Mouse (Mus musculus): ENCODE data around the gene Ccdc114. TPM values are rescaled to one million over a fixed set of nuclear protein-coding genes. Genes with fewer than 3 reads are reported as not detected.
"Not testable (repeated sequence)": the region's sequence is repeated elsewhere in the genome, so short reads cannot be mapped to it uniquely, and the experiment has no call there.

The Ccdc114 gene
- polyA plus RNA-seq, 1 experiment from 2014 or later = 2.0 TPM

DNA sequence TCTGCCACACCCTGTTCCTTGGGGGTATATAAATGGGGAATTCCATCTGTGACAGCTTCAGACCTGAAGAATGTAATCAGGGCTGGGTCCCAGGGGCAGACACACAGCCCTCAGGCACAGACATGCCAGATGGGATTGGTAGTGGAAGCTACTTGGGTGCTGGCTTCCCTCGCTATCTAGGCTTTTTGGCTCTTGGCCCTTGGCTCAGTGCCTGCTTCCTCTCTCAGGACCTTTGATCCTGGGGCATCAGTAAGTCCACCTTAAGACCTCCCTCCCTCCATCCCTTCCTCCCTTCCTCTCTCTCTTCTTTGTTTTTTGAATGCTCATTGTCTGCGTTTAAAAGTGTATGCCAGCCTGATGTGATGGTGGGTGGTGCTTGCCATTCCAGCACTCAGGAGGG, 16.0 kb downstream of the Ccdc114 start:
- H3K27me3 ChIP-seq (ENCODE audit: control insufficient read depth, insufficient read depth, low read length) = 0 out of 2 replicates have a peak, but pooled peaks cover 3% of the 10 kb centered on the region
- ATAC-seq (replicated peaks; ENCODE audit: insufficient number of reproducible peaks, low FRiP score, low TSS enrichment) = no peak

DNA sequence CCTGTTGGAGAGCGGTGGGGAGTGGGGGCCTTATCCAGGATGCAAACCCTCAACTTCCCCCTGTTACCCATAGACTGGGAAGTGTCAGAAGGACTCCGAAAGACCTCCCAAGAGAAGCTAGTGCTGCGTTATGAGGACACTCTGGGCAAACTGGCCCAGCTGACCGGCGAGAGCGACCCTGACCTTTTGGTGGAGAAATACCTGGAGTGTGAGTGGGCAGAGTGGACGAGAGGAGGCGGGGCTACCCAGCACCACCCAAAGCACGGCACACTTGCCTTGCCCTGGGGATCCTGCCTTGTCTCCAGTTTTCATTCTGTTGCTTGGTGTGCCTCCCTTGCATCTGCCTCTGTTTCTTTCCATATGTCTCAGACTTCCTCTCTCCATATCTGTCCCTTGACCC, 18.1 kb downstream of the Ccdc114 start:
- no peaks in the 10 kb centered on the region for H3K4me1 ChIP-seq (ENCODE audit: control insufficient read depth, insufficient read depth, low read length)
- H3K27me3 ChIP-seq (ENCODE audit: control insufficient read depth, insufficient read depth, low read length) = no peaks in the 10 kb centered on the region
- no peak overlapping the region for H3K4me2 ChIP-seq
- H3K4me3 ChIP-seq (ENCODE audit: low read depth, low read length) = no peak overlapping the region
- no peak for ATAC-seq (replicated peaks; ENCODE audit: insufficient number of reproducible peaks, low FRiP score, low TSS enrichment)
- WGBS (ENCODE audit: insufficient replicate concordance) = 70% methylated on average over 9 of the region's 9 CpGs
- H3K9me3 ChIP-seq (replicated peaks; ENCODE audit: control insufficient read depth, low read length) = no peaks in the 10 kb centered on the region
- no peak overlapping the region for H3K27ac ChIP-seq (ENCODE audit: low read depth, low read length)
- no peaks in the 10 kb centered on the region for H3K36me3 ChIP-seq (ENCODE audit: control insufficient read depth, insufficient read depth, low read length)
- H3K9ac ChIP-seq (ENCODE audit: low read depth, low read length) = no peak overlapping the region

More for the DNA sequence above, 16.0 kb downstream of the Ccdc114 start:
- WGBS (ENCODE audit: insufficient replicate concordance) = 36% methylated on average over 2 of the region's 2 CpGs
- no peaks in the 10 kb centered on the region for H3K9me3 ChIP-seq (replicated peaks; ENCODE audit: control insufficient read depth, low read length)
- H3K4me3 ChIP-seq (ENCODE audit: low read depth, low read length) = no peak overlapping the region
- no peaks in the 10 kb centered on the region for H3K36me3 ChIP-seq (ENCODE audit: control insufficient read depth, insufficient read depth, low read length)
- H3K4me2 ChIP-seq = no peak overlapping the region
- no peak overlapping the region for H3K27ac ChIP-seq (ENCODE audit: low read depth, low read length)
- H3K9ac ChIP-seq (ENCODE audit: low read depth, low read length) = no peak overlapping the region
- no peaks in the 10 kb centered on the region for H3K4me1 ChIP-seq (ENCODE audit: control insufficient read depth, insufficient read depth, low read length)

DNA sequence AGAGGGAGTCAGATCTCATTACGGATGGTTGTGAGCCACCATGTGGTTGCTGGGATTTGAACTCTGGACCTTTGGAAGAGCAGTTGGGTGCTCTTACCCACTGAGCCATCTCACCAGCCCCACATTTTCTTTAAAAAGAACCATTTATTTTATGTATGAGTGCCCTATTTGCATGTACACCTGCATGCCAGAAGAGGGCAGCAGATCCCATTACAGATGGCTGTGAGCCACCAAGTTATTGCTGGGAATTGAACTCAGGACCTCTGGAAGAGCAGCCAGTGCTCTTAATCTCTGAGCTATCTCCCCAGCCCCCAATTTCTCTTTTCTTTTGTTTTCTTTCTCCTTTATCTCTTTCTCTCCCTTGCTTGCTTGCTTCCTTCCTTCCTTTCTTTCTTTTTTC, 19.4 kb downstream of the Ccdc114 start:
- WGBS (ENCODE audit: insufficient replicate concordance) = 70% methylated on average over 1 of the region's 1 CpGs
- ATAC-seq (replicated peaks; ENCODE audit: insufficient number of reproducible peaks, low FRiP score, low TSS enrichment); H3K4me3 ChIP-seq (ENCODE audit: low read depth, low read length); H3K9ac ChIP-seq (ENCODE audit: low read depth, low read length); H3K4me1 ChIP-seq (ENCODE audit: control insufficient read depth, insufficient read depth, low read length); H3K9me3 ChIP-seq (replicated peaks; ENCODE audit: control insufficient read depth, low read length); H3K27ac ChIP-seq (ENCODE audit: low read depth, low read length); H3K4me2 ChIP-seq; H3K27me3 ChIP-seq (ENCODE audit: control insufficient read depth, insufficient read depth, low read length); H3K36me3 ChIP-seq (ENCODE audit: control insufficient read depth, insufficient read depth, low read length): not testable (repeated sequence)

DNA sequence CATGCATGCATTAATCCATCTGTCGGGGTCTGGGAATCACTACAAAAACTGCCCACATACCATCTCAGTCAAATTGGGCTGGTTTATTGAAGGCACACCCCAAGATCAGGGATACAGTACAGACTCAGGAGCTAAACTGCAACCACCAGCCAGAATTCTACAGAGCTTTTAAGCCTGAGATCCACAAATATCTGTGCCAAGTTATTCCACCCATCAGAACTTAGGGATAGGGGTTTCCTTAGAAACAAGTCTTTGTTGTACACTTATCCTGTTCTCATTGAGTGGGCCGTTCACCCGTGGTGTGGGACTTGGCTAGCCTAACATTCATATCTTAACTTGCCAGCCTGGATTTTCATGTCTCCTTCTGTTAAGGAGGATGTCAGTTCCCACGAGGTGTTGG, 25.2 kb downstream of the Ccdc114 start:
- Histone ChIP-seq H3K36me3 (ENCODE audit: control insufficient read depth, insufficient read depth, low read length) (no peaks in the 10 kb centered on the region), H3K27me3 (ENCODE audit: control insufficient read depth, insufficient read depth, low read length) (no peaks in the 10 kb centered on the region), H3K9ac (ENCODE audit: low read depth, low read length) (no peak overlapping the region), H3K9me3 (replicated peaks; ENCODE audit: control insufficient read depth, low read length) (no peaks in the 10 kb centered on the region), H3K27ac (ENCODE audit: low read depth, low read length) (no peak overlapping the region), H3K4me2 (no peak overlapping the region), H3K4me3 (ENCODE audit: low read depth, low read length) (no peak overlapping the region), H3K4me1 (ENCODE audit: control insufficient read depth, insufficient read depth, low read length) (no peaks in the 10 kb centered on the region)
- 71% methylated on average over 4 of the region's 4 CpGs for WGBS (ENCODE audit: insufficient replicate concordance)
- ATAC-seq (replicated peaks; ENCODE audit: insufficient number of reproducible peaks, low FRiP score, low TSS enrichment) = no peak

DNA sequence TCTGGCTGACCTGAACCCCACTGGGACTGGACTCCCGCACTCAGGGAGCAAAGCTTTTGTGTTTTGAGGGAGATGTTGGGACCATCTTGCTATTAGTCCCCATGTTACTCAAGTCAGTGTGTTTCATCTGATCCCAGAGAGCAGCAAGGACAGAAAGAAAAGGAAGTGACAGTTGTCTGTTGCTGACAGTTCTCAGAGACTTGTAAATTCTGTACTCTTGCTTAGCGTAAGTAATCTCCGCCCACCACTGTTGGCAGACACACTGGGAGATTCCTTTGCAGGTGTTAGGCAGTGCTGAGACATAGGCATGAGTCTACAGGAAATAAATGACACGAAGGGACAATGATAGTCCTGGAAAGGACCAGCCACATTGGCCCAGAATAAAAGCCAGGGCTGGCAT, 32.7 kb downstream of the Ccdc114 start:
- Histone ChIP-seq H3K36me3 (ENCODE audit: control insufficient read depth, insufficient read depth, low read length) (no peaks in the 10 kb centered on the region), H3K9me3 (replicated peaks; ENCODE audit: control insufficient read depth, low read length) (no peaks in the 10 kb centered on the region), H3K27ac (ENCODE audit: low read depth, low read length) (no peak overlapping the region), H3K4me2 (no peak overlapping the region), H3K4me3 (ENCODE audit: low read depth, low read length) (no peak overlapping the region), H3K4me1 (ENCODE audit: control insufficient read depth, insufficient read depth, low read length) (no peaks in the 10 kb centered on the region), H3K9ac (ENCODE audit: low read depth, low read length) (no peak overlapping the region), H3K27me3 (ENCODE audit: control insufficient read depth, insufficient read depth, low read length) (no peaks in the 10 kb centered on the region)
- 63% methylated on average over 4 of the region's 4 CpGs for WGBS (ENCODE audit: insufficient replicate concordance)
- ATAC-seq (replicated peaks; ENCODE audit: insufficient number of reproducible peaks, low FRiP score, low TSS enrichment) = no peak

DNA sequence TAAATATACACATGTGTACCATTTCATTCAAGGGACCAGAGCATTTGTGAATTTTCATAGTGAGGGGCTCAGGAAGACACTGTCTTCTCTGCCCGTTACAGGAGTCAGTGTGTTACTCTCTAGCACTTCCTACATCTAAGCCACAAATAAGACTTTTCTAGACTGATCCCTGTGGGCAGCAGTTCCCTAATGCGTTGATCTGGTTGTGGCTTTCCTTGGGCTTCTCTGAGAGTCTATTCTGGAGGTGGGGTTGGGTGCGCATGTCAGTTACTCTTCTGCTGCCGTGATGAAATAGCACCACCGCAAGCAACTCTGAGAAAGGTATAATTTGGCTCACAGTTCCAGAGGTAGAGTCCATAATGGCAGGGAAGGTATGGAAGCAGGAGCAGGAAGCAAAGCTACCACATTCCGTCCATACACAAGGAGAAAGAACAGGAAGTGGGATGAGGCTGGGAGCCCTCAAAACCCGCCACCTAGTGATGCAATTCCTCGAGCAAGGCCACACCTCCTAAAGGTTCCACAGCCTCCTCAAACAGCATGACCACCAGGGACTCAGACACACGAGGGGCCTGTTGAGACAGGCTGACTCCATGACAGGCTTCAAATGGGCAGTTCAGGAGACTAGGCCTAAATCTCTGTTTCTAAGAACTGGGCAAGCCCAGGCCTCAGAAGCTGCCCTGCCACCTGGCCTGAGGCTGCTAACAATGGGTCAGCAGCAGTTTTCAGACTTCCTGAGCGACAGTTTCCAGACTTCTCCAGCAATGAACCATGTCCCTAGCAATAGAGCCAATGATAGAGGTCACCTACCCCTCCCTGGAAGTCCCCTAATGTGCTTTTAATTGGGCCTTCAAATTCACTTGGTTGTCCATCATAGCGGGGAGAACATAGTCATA, 48.2 kb downstream of the Ccdc114 start:
- no peaks in the 10 kb centered on the region for H3K36me3 ChIP-seq (ENCODE audit: control insufficient read depth, insufficient read depth, low read length)
- no peak for ATAC-seq (replicated peaks; ENCODE audit: insufficient number of reproducible peaks, low FRiP score, low TSS enrichment)
- no peak overlapping the region for H3K27ac ChIP-seq (ENCODE audit: low read depth, low read length)
- WGBS (ENCODE audit: insufficient replicate concordance) = 74% methylated on average over 11 of the region's 11 CpGs
- no peaks in the 10 kb centered on the region for H3K4me1 ChIP-seq (ENCODE audit: control insufficient read depth, insufficient read depth, low read length)
- no peaks in the 10 kb centered on the region; the same call in 1 of the 2 replicates for H3K27me3 ChIP-seq (ENCODE audit: control insufficient read depth, insufficient read depth, low read length)
- no peaks in the 10 kb centered on the region for H3K9me3 ChIP-seq (replicated peaks; ENCODE audit: control insufficient read depth, low read length)
- H3K4me2 ChIP-seq = no peak overlapping the region
- H3K4me3 ChIP-seq (ENCODE audit: low read depth, low read length) = no peak overlapping the region
- H3K9ac ChIP-seq (ENCODE audit: low read depth, low read length) = no peak overlapping the region

DNA sequence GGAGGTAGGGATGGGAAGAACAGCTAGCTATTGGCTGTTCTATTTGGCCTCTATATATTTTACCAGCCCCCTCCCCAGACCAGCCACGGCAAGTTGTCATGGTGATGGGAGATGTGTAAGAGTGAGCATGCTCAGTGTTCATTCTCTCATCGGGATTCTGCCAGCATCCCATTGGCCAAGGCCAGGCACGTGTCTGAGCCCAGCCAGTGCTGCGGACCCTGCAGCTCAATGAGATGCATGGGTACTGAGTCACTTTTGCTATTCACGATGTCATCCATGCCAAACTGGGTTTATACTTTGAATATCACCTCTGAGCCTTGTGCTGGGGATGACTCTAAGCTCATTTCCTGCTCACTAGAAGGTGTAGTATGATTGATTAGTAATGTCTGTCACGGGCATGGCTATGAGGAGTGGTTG, 49.4 kb downstream of the Ccdc114 start:
- 75% methylated on average over 6 of the region's 6 CpGs for WGBS (ENCODE audit: insufficient replicate concordance)
- no peak overlapping the region for H3K4me3 ChIP-seq (ENCODE audit: low read depth, low read length)
- H3K4me2 ChIP-seq = no peak overlapping the region
- no peaks in the 10 kb centered on the region for H3K36me3 ChIP-seq (ENCODE audit: control insufficient read depth, insufficient read depth, low read length)
- no peak for ATAC-seq (replicated peaks; ENCODE audit: insufficient number of reproducible peaks, low FRiP score, low TSS enrichment)
- no peaks in the 10 kb centered on the region for H3K9me3 ChIP-seq (replicated peaks; ENCODE audit: control insufficient read depth, low read length)
- no peaks in the 10 kb centered on the region; the same call in 1 of the 2 replicates for H3K27me3 ChIP-seq (ENCODE audit: control insufficient read depth, insufficient read depth, low read length)
- H3K9ac ChIP-seq (ENCODE audit: low read depth, low read length) = no peak overlapping the region
- H3K27ac ChIP-seq (ENCODE audit: low read depth, low read length) = no peak overlapping the region
- H3K4me1 ChIP-seq (ENCODE audit: control insufficient read depth, insufficient read depth, low read length) = no peaks in the 10 kb centered on the region

DNA sequence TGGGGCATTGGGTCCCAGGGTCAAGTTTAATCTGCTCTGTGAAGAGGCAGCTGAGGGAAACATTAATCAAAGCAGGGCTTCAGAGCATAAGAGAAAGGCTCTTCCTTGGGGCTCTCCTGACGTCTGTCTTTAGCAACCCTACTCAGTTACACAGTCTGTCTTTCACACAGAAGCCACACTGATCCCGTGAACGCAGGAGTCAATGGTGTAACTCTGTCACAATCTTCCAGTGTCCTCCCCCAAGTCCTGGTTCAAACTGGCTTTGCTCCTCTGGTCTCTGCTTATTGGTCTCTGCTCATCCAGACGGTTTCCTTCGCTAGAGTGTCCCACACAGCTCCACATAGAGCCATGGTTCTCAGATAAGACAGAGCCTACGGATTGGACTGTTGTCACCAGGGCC, 50.2 kb downstream of the Ccdc114 start:
- Histone ChIP-seq H3K9me3 (replicated peaks; ENCODE audit: control insufficient read depth, low read length) (no peaks in the 10 kb centered on the region), H3K4me1 (ENCODE audit: control insufficient read depth, insufficient read depth, low read length) (no peaks in the 10 kb centered on the region), H3K4me3 (ENCODE audit: low read depth, low read length) (no peak overlapping the region), H3K27ac (ENCODE audit: low read depth, low read length) (no peak overlapping the region), H3K4me2 (no peak overlapping the region), H3K27me3 (ENCODE audit: control insufficient read depth, insufficient read depth, low read length) (no peaks in the 10 kb centered on the region; the same call in 1 of the 2 replicates), H3K36me3 (ENCODE audit: control insufficient read depth, insufficient read depth, low read length) (no peaks in the 10 kb centered on the region), H3K9ac (ENCODE audit: low read depth, low read length) (no peak overlapping the region)
- no peak; the same call in 1 of the 2 replicates for ATAC-seq (replicated peaks; ENCODE audit: insufficient number of reproducible peaks, low FRiP score, low TSS enrichment)
- 26% methylated on average over 6 of the region's 6 CpGs for WGBS (ENCODE audit: insufficient replicate concordance)

DNA sequence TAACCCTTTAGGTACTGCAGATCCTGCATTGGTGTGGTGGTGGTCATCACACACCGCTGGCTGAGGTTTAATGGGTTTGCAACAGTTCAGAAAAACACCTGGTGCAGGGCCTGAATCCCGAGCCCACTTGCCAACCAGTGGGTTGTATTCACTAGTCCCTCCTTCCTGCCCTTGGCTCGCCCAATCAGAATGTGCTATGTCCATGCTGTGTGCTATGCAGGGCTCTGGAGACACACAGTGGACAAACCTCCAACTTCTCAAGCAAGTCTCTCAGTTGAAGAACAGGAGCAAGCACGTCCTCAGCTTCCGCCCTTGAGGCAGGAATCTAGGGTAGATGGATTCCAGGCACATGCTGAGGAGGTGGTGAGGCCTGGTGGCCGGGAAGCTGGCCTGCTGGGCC, 50.6 kb downstream of the Ccdc114 start:
- H3K9ac ChIP-seq (ENCODE audit: low read depth, low read length) = no peak overlapping the region
- 66% methylated on average over 6 of the region's 6 CpGs for WGBS (ENCODE audit: insufficient replicate concordance)
- no peaks in the 10 kb centered on the region for H3K9me3 ChIP-seq (replicated peaks; ENCODE audit: control insufficient read depth, low read length)
- no peaks in the 10 kb centered on the region; the same call in 1 of the 2 replicates for H3K27me3 ChIP-seq (ENCODE audit: control insufficient read depth, insufficient read depth, low read length)
- H3K27ac ChIP-seq (ENCODE audit: low read depth, low read length) = no peak overlapping the region
- no peak overlapping the region for H3K4me2 ChIP-seq
- no peak for ATAC-seq (replicated peaks; ENCODE audit: insufficient number of reproducible peaks, low FRiP score, low TSS enrichment)
- H3K4me1 ChIP-seq (ENCODE audit: control insufficient read depth, insufficient read depth, low read length) = no peaks in the 10 kb centered on the region
- no peaks in the 10 kb centered on the region for H3K36me3 ChIP-seq (ENCODE audit: control insufficient read depth, insufficient read depth, low read length)
- H3K4me3 ChIP-seq (ENCODE audit: low read depth, low read length) = no peak overlapping the region

Data from heart, embryonic 11.5 days (tissue).